Mouse (Mus musculus) lung, adult 2 months (tissue): ENCODE results near the gene Olfr56.

ENCODE experiments used
- CTCF ChIP-seq: fragments of 200-500 bp; IDR thresholded peaks from 2 replicates; pipeline ENCODE4 v1.5.1; 2011; ENCODE audit warnings: mild to moderate bottlenecking, low read length, control low read depth; ENCODE audit not compliant: insufficient read depth
- POLR2A ChIP-seq: fragments of 200-500 bp; IDR thresholded peaks from 2 replicates; pipeline ENCODE4 v1.6.1; 2011; ENCODE audit warnings: low read depth, mild to moderate bottlenecking, control low read depth, low read length, borderline replicate concordance; ENCODE audit errors: extremely low read depth

DNA sequence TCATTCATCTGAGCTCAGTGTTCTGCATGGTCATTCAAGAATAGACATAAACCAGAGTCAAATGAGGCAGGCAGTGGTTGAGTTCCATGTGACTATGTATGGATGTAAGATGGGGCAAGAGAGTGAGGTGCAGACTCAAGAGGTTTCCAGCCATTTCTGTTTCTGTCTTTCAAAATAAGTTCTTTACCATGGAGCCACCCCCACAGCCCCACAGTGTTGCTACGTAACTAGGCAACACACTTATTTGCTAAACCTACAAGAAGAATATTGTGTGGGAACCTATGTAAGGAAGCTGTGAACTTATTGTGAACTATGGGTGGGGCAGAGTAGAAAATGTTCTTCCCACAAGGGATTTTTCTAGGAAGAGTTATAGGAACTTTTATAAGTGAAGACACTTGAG, 104.5 kb downstream of the Olfr56 start:
- TF ChIP-seq CTCF (no peak), POLR2A (no peak)
